Mouse (Mus musculus) lung, postnatal 10 days (tissue): Measurements from ENCODE around the gene Col15a1.
A peak's percentile ranks its signal among the peaks of the same experiment; 100 is the strongest.

Source experiments
- DNase-seq: peaks from one replicate; pipeline ENCODE4 v3.0.0; 2021

Gene Col15a1

DNA sequence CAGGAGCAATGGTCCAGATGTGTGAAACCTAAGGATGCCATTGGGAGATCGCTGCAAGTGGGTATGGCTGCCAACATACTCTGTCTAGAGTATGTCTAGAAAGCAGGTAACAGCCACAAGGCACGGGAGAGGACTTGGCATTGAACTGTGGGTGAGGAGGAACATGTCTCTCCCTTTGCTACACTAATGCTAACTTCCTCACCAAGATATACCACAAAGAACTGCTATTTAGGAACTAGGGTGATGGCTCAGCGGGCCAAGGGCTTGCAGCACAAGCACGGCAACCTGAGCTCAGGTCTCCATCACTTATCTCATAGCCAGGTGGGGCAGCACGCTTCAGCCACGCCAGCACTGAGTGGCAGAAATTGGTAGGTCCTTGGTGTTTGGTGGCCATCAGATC is 103.5 kb downstream of the Col15a1 start:
- DNase-seq, result no peak

DNA sequence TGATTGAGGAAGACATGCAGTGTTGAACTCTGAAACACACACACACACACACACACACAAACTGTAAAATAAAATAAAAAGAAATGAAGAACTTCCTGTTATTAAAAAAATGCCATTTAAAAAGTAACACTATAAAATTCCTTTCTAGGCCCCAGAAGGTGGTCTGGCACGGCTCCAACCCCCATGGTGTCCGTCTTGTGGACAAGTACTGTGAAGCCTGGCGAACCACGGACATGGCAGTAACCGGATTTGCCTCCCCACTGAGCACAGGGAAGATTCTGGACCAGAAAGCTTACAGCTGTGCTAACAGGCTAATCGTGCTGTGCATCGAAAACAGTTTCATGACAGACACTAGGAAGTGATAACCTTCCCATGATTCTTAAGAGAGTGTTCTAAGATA is 104.0 kb downstream of the Col15a1 start:
- no peak for DNase-seq

DNA sequence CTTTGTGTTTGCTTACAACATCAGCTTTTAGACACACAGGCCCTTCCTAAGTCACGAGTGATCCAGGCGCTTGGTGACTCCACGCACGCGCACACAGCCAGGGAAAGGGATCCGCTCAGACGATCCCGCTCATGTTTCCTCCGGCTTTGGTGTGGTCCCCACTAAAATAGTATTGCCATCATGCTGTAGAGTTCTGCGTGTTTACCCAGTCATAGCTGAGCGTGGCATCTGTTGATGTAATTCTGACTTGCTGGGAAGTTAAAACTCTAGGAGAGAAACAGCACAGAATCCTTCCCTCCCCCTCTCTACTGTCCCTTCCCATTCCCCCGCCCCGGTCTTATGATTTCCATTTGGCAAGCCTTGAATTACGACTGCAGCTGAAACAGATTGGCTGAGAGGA is 104.7 kb downstream of the Col15a1 start:
- peak; percentile 57 for DNase-seq

DNA sequence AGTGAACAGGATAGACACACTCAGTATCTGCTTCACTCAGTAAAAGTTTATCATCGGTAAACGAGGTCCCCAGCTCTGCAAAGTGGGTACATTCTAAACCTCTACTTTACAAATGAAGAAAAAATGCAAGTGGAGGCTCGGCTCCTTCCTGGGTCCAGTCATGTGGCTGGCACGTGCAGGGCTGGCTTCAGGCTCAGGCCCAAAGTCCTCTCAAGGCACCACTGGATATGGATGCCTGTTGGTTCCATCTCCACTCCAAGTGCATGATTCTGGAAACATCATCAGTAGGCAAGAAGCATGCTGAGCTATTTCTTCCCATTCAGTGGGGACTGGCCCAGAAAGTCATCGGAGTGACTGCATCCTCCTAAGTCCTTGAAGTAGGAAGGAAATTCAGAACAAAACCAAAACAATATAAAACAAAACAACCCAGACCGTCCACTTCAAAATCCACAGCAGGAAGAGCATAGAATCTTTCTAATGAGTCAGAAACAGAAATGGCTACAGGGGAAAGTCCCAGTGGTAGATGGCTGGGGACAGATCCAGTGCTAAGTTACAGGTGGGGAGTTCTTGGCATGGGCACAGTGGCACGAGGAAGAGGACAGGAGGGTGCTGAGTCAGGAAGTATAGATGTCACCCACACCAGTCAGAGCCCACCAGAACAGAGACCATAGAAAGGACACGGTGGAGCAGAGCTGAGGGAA is 105.9 kb downstream of the Col15a1 start:
- no peak for DNase-seq

DNA sequence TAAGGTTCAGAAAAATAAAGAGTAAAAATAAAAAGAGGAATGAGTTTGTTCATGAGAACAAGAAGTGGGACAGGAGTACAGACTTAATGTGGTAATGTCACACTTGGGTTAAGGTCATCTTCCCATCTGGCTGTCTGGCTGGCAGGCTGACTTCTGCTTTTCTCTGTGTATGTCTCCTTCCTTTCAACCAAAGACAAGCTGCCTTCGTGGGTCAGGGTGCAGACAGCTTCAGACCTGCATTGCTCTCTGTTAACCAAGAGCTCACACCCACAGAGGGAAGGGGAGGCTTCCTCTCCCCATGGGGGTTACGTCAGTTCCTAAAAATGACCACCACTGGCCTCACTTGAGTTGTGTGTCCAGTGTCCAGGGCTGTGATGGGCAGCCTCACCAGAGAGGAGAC is 107.5 kb downstream of the Col15a1 start:
- DNase-seq, result peak; percentile 23

DNA sequence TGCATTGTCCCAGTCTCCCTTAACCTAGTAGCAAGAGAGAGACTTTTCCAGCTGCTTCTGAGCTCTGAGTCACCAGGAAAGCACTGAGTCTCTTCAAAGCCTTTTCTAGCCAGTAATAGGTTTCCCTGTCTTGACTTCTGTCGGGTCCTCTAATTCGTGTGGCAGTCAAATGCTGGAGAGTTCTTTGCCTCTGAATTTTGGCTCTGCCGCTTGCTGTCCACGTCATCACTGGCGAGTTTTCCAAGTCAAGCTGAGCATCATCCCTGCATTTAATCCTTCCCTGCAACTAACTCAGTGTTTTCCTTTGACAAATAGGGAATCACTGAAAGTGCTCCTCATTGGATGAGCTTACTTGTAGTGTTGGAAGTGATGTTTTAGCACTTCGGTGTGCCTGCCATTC is 108.5 kb downstream of the Col15a1 start:
- DNase-seq, result peak; percentile 39

DNA sequence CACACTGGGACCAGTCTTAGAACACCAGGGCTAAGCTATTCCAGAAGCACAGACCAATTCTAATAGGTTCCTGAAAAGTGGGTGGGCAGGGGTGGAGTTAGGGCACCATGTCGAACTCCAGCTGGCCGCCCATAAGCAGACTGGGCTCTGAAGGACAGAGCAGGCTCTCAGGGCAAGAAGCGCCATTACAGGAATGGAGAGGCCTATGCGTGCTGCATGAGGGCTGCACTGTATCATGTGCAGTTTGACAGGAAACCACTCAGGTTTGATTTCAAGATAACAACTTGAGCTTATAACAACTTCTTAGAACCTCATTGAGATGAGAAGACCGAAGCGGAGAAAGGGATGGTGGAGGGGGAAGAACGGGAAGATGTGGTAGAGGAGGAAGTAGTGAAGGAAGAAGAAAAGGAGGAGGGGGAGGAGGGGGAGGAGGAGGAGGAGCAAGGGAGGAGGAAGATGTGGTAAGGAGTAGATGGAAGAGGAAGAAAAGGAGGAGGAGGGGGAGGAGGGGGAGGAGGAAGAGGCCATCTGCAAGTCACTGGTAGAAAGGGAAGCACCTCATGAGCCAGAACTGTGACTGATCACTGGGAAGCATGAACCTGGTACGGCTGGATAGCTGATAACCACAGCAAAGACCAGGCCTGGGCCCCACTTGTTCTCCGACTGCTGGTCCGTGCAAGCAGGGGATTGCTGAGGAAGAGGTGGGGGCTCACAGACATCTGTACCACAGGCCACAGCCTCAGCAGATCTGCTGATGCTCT is 111.8 kb downstream of the Col15a1 start:
- no peak for DNase-seq

DNA sequence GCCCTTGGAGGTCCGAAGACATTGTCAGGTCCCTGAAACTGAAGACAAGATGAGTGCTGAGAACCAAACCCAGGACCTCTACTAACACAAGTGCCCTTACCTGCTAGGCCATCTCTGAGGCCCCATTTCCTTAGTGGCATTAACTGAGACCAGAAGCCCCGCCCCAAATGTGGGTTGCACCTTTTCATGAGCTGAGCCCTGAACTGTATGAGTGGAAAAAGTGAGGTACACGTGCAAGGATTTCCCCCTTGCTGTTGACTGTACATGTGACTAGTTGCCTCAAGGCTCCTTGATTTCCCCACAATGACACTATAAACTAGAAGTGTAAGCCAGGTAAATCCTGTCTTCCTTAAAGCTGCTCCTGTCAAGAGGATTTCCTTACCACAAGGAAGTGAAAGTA is 114.4 kb downstream of the Col15a1 start:
- DNase-seq, result no peak

DNA sequence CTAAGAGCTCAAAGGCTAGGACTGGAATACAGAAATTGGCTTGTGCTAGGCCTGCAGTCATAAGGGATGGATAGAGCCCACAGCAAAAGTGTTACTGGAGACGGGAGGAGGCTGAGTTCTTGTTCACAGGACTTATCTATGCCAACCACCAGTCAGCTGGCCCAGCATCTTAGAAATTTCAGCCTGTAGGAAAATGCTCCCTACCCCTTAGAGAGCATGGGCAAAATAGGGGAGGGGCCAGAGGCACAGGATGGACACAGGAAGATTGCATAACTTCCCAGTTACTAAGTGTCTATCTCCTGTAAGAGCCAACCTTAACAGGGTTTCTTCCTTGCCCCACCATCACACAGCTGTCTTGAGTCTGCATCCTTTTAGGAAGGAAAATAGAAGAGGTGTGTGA is 116.2 kb downstream of the Col15a1 start:
- DNase-seq, result no peak

DNA sequence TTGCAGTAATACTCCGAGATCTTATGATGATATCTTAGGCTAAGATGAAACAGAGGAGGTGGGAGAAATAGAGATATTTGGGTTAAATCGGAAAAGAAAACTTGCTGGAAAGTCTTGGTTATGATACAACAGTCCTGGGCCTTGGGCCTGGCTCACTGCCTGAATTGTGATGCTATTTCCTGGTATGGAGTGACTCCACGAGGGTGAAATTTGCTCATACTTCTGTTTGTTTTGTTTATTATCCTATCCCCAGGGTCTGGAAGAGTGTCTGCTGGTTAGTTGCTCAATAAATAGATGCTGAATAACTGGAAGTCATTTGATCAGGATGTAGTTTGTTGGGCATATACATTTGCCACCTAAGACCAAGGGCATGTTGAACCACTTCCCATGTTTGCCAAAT is 119.8 kb downstream of the Col15a1 start:
- peak; percentile 55 for DNase-seq

DNA sequence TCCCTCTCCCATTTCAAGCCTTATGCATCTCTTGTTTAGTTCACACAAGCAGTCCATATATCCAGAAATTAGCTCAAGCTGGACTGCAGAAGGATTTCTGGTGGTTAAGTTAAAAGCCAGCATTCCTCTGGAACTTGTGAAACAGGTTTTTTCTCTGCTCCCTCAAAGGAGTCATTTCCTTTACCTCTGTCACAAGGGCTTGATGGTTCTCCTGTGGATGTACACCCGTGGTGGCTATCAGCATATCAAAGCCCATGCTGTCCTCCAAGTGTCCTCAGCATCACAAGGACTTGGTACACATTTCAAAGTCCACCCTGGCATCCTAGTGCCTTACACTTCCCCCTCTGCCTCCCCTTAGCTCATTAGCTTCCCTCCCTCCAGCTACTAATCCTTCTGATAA is 121.3 kb downstream of the Col15a1 start:
- DNase-seq, result no peak

DNA sequence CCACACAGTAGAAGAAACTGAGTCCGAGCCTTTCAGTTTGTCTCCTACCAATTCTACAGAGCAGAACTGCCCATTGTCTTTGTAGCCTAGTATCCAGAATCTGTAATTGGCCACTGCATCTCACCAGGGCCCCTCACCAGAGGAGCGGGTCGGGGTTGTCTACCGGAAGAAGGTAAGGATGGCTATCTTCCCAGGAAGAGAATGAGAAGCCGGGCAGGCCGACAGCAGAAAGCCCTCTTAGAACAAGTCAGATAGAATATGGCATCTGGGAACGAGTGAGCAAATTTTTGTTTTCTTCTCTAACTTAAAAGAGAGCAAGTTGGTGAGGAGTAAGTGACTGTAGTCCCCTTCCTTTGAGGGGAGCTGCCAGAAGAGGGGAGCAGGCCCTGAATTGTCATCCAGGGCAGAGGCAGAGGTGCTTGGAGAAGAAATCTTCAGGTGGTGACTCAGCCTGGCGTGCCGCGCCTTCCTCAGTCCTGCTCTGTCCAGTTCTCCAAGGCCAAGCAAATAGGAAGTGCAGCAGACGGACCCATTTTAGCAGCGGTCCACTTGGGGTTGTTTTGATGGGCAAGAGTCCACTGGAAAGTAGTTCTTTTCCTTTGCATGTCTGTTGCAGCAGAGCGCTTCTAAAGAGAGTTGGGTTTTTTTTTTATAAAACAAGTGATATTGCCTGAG is 122.6 kb downstream of the Col15a1 start:
- no peak for DNase-seq

DNA sequence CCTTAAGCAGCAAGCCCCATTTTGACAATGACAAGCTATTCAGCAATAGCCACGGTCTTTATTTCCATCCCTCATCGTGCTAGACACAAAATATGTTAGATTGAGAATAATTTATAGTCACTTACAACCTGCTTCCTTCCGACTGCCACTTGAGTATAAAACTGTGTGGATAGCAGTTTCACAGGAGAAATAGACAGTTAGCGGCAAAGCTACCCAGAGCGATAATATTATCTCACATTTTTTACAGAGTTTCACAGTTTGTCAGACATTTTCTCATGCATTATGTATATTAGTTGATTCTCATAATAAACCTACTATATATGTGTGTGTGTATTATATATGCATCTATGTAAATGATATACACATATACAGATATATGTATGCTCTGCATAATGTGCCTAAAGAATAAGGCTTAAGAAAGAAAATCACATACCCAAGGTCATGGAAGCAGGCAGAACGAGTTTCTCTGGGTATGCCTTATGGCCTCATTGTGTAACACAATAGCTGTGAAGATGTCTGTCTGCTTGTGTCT is 124.9 kb downstream of the Col15a1 start:
- DNase-seq, result no peak

DNA sequence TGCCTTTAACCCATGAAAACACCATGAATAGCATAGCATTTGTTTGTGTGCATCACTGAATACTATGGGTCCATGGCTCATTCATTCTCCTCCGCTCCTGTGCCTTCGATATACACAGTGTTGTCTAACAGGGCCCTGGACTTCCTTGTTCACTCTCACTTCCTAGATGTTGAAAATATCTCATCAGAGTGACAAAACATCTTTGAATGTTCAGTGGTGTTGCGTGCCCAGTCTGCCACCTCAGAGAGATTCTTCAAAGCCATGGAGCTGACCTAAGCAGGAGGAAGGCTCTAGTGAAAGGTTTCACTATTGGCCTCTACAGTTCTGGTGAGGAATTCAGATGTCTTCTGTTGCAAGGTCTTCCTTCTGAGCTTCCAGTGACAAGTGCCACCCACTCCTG is 125.6 kb downstream of the Col15a1 start:
- no peak for DNase-seq

DNA sequence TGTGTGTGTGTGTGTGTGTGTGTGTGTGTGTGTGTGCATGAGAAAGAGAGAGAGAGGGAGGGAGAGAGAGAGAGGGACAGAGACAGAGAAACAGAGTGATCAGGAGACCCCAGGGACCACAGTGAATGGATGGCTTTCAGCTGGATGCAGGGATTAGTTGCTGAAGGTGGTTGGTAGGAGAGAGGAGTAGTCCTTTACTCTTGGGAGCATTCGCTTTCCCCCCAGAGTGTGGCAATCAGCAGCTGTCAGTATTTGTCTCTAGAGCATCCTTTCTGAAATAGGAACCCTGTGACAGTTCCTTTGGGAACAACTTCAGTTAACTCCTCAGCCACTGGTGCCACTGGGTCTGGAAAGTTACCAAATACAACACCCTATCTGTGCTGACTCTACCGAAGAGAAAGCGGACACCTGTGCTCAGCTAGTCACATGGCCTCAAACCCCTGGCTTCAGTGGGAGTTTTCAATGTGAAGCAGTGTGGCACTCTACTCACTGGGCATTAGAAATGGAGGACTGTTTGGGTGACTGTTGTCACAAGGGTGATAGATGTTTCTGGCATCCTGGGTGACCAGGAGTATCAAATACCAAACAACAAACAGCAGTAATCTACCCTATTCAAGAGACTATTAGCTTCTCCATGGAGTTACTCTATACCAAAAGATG is 129.1 kb downstream of the Col15a1 start:
- DNase-seq, result no peak

DNA sequence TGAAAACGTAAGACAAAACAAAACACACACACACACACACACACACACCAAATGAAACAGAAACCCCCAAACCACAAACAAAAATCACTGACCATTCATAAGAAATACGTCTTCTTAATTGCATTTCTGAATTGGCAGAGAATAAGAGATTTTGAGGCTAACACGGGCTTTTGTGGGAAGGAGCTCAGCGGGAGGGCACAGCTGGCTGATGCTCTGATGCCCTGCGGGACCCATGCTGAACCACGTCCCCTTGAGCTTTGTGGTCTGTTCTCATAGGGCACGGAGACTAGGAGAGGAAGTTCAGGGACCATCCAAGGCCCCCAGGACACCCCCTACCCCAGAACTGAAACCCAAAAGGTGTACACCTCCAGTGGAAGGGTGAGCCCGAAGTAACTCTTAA is 134.7 kb downstream of the Col15a1 start:
- DNase-seq, result no peak

DNA sequence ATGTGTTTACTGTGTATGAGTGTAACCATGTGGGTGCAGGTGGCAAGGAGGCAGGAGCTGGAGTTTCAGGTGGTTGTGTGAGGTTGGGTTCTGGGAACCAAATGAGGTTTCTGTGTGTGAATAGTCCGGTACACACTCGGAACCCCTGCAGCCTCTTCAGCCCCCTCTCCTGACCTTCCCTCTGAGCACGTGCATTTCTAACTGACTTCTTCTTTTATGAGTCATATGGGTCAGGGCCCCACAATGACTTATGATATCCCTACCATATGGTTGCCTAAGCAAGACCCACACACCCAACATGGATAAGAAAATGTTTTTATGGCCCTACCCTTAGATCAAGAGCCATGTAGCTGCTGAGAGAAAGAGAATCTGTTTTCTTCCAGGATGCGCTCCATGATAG is 139.1 kb downstream of the Col15a1 start:
- DNase-seq, result no peak

DNA sequence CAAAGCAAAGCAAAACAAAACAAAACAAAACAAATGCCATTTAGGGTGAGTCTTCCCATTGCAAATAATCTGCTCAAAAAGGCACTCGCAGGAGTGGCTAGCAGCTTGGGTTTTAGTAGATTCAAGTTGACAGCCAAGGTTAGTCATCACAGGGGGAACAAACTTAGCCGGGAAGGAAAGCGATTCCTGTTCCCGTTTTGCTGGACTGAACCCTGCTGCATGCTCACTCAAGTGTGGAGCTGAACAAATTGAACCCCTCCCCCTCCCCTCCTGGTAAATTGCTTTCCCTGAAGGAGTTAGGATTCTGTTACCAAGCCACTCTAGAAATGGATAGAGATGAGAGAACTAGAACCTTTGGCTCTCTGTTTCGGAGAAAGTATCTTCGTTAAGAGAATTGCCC is 141.8 kb downstream of the Col15a1 start:
- DNase-seq, result no peak

DNA sequence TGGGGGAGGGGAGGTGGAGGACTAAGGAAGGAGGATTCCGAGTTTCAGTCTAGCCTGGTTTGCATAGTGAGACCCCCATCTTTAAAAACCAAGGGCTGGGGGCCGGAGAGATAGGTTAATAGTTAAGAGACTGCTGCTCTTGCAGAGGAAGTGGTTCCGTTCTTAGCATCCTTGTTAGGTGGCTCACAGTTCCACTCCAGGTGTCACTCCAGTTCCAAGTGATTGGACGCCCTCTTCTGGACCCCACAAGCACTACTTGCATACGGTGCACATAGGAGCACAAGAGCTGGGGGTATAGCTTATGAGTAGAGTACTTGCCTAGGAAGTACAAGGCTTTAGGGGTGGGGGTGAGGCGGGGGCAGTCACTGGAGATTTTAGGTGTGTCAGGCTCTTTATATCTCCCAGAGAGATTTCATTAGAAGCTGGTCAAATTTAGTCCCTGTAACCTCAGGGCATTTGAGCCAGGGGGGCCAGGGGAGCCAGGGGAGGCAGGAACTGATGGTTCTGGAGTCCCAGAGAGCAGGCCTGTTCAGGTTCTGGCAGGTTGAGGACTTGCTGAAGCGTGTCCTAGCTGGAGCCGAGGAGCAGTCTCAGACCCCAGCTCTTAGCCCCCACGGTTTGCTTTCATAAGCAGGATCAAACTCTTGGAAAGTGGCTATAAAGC is 143.6 kb downstream of the Col15a1 start:
- peak; percentile 62 for DNase-seq

DNA sequence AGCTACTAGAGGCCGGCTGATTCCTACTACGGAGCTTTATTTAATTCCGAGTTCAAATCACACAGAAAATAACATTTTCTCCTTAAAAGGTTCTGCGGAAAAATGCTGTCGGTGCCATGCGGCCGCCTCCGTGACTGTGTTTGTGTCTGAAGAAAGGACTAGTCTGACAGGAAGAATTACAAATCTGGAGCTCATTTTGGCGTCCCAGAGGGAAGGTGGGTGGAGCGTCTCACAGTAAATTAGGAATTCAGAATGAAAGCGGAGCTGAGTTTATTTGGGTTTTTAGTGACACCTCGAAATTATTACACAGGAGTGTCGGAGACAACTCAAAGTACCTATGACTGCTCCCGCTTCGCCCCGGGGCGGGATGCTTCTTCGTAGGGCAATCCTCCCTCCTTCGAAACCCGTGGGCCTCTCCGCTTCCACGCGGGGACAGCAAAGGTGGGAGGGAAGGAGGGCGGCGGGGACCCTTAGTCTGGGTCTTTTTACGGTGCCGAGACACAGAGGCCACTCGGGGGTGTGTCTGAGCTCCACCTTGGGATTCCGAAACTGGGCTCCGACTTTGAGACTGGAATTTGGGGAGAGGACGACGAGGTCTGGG is 144.2 kb downstream of the Col15a1 start:
- peak; percentile 66 for DNase-seq

DNA sequence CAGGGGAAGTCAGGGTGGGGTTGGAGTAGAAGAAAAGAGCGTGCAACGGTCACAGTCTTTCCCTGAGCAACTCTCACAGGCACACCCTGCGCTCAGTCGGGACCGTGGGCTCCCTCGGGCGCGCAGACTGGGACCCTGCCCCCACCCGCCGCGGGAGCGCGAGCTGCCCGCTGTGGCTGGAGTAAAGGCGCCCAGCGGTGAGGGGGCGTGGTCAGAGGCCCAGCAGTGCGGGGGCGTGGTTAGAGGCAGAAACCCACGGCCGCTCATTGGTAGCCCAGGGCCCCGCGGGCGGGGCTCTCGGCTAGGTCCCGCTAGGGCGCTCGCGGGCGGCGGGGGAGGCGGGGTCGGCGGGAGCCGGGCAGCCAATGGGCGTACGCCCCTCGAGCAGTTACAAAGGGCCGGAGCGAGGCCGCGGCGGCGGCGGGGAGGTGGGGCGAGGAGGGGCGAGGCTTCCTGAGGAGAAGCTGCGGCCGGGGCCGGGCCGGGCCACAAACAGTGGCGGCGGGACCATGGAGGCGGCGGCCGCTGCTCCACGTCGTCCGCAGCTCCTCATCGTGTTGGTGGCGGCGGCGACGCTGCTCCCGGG is 144.9 kb downstream of the Col15a1 start, which contains the start of gene Tgfbr1:
Gene Tgfbr1, plus strand, starts transcription at position 420 of the 586 bp plus-strand sequence.
- peak; percentile 99 for DNase-seq
